Mouse (Mus musculus): ENCODE measurements at regions not wholly inside any gene's neighbourhood (a gene's known extent, or its start where the extent isn't known, plus 50 kb on each side); places are given as distances from the start of the nearest gene placed in this dataset.

- peak in 1 of 2 experiments; percentile 3 for DNase-seq (ENCODE audit: extremely low spot score in 1 of 2, low spot score in 1 of 2)
Observed at GRCm38 (mm10) chr12:46138646-46139045, 680.1 kb downstream of the Nova1 start.

DNA sequence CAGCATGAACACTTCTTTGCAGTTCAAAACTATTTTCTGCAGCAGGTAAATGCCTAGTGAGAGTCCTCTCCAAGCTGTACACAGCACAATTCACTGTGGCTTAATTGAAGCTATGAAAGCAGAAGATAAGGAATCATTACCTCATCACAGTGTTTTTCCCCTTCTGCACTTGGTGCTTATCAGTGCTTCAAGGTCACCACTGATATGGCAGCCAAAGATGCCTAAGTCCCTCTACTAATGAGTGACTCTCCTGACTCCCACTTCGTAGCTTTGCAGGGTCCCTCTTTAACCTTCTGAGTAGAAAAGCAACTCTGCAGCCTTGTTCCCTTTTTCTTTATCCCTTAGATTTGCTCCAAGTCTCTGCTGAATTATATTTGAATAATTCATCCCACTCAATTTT, 692.9 kb downstream of the Nova1 start:
- no peak for DNase-seq (ENCODE audit: extremely low spot score in 1 of 2, low spot score in 1 of 2)

DNA sequence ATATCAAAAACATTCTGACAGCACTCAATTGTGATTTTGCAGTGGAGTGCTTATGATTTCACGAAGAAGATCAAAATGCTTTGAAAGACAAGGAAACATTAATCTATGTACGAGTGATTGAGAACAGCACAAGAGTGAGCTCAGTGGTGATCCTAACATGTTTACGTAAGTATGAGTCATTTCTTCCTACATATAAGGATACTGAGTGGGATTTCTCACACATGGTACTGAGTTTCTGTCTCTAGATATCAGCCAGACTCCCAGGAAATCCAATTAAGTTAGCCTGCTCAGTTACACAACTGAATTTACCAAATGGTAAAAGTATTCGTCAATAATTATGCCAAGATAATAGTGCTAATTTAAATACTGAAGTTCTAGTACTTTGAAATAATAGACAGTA, 707.4 kb downstream of the Nova1 start:
- peak in 1 of 2 experiments; percentile 15 for DNase-seq (ENCODE audit: extremely low spot score in 1 of 2, low spot score in 1 of 2)

DNA sequence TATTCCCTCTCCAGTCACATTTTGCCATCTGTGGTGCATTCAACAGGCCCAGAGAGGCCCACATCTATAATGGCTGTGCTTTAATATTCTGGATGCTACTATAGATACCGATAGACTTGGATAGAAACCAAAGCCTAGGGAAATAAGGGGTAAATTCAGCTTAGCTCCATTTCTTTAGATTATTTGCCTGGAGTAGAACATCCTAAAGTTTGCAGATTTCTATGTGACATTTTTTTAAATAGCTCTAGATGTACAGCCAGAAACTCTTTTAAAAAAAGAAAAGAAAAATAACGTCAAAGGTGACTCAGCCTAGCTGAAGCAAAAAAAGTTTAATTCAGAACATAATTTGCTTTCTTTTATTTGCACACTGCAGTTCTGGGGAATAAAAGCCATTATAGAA, 735.4 kb downstream of the Nova1 start:
- DNase-seq (ENCODE audit: extremely low spot score in 1 of 2, low spot score in 1 of 2): peak in 1 of 2 experiments; percentile 13

- DNase-seq (ENCODE audit: extremely low spot score in 1 of 2, low spot score in 1 of 2): no peak
Observed at GRCm38 (mm10) chr12:46075789-46076217, 742.9 kb downstream of the Nova1 start.

DNA sequence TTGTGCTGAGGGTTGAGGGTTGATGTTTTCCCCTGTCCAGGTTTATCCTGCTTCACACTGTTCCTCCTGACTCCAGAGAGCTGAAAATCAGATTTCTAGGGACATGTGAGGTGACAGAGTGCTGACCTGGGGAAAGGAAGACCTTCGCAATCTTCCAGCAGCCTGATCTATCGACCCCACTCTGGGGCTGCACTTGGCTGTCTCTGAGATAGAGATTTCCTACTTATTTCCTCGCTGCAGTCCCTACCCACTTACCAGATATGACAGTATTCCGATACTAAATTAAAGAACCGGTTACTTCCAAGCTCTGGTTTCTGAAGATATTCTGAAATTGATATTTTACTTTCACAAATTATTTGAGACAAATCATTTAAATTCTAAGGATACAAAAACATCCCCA, 743.4 kb downstream of the Nova1 start:
- no peak for DNase-seq (ENCODE audit: extremely low spot score in 1 of 2, low spot score in 1 of 2)

DNA sequence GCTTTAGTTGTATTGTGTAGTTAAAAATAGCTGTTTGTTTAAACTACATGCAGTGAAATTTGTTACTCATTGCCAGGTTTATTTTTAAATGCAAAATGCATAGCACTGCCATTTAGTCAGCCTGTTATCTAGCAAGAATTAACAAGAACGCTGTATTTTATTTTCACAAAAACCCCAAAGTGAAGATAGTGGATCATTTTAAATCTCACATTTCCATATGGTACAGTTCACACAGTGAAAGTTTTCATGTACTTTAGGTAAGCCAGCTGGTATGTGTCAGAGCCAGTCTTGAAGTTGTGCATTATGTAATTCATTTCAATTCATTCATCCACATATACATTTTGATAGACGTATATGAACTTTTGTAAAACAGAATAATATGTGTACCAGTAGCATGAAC, 751.8 kb downstream of the Nova1 start:
- peak; percentile 45 to 67 for DNase-seq (ENCODE audit: extremely low spot score in 1 of 2, low spot score in 1 of 2)

- DNase-seq (ENCODE audit: extremely low spot score in 1 of 2, low spot score in 1 of 2): peak; percentile 69 to 78
Observed at GRCm38 (mm10) chr12:46040626-46041025, 778.1 kb downstream of the Nova1 start.

GRCm38 (mm10) chr12:46040216-46040615, 778.5 kb downstream of the Nova1 start:
- DNase-seq (ENCODE audit: extremely low spot score in 1 of 2, low spot score in 1 of 2): no peak

DNA sequence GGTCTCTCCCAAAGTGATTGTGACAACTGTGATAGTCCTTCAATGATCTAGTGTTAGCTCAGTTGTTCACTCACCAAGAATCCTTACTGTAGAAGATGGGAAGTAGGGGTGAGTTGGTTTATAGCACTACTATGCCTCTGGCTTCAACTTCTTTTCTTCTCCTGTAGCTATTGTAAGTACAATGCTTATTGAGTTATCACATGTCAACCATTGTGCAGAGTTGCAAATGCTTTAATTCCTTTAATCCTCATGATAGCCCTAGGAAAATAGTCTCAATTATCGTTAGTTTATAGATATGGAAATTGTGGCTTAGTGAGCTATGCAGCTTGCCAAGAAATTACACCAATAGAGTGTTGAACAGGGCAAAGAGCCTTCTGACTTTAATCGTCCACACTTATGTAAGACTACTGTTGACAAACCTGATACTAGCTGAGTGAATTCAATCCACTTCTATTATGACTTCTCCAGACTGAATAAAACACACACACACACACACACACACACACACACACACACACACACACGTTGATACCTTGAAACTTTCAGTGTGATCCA, 782.1 kb downstream of the Nova1 start:
- DNase-seq (ENCODE audit: extremely low spot score in 1 of 2, low spot score in 1 of 2): no peak

GRCm38 (mm10) chr12:46025266-46025665, 793.5 kb downstream of the Nova1 start:
- DNase-seq (ENCODE audit: extremely low spot score in 1 of 2, low spot score in 1 of 2): no peak

DNA sequence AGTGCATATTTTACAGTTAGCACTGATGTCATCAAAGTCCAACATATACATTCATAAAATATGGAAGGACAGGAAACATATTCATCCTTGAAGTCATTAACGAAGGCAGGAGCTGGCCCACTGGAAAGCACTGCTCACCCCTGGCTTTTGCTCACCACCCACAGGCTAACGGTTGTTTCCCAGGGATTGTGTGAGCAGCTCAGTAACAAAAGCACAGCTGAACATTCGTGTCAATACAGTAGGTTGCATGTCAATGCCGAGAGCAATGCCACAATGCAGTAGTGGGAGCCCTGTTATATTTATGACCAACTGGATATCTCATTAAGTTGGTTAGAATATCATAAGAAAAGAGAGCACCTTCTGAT, 797.2 kb downstream of the Nova1 start:
- no peak for DNase-seq (ENCODE audit: extremely low spot score in 1 of 2, low spot score in 1 of 2)

DNA sequence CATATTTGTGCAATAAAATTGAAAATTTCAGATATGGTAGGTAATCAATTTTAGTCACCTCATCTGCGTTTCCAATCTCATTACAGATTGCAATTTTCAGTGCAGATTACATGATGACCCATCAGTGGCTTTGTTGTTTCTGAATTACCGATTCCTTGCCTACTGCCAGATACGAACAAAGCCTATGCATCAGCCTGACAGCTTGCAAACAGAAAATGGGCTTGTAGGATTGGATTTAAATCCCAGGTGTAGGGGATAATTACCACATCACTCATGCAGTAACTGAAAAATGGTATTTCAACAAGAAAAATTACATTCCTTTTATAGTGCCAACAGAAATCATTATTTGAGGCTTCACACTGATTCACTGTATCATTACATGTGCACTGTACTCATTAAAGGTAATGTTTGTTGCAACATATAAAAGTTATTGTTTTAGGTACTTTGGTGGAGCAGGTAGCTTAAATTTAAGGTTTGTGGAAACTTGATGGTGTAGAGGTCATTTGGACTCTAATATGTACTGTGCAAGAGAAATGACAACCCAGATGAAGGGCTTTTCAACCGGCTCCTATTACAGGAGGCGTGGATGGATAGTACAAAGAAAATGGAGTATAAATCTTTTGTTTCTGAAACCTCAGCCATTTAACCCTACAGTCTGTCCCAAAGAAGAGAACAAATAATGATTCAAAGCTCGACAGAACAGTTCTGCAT, 797.7 kb downstream of the Nova1 start:
- no peak for DNase-seq (ENCODE audit: extremely low spot score in 1 of 2, low spot score in 1 of 2)

GRCm38 (mm10) chr12:45977691-45978414, 840.9 kb downstream of the Nova1 start:
- DNase-seq (ENCODE audit: extremely low spot score in 1 of 2, low spot score in 1 of 2): no peak

DNA sequence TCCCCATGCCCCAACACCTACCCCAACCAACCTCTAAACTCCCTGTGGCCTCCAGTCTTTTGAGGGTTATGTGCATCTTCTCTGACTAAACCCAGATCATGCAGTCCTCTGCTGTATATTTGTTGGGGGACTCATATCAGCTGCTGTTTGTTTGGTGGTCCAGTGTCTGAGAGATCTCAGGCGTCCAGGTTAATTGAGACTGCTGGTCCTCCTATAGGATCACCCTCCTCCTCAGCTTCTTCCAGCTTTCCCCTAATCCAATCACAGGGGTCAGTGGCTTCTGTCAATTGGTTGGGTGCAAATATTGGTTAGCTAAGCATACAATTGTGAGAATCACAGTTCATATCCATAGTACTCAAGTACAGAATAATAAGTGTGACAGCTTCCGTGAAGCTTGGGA, 842.9 kb downstream of the Nova1 start:
- no peak for DNase-seq (ENCODE audit: extremely low spot score in 1 of 2, low spot score in 1 of 2)

DNA sequence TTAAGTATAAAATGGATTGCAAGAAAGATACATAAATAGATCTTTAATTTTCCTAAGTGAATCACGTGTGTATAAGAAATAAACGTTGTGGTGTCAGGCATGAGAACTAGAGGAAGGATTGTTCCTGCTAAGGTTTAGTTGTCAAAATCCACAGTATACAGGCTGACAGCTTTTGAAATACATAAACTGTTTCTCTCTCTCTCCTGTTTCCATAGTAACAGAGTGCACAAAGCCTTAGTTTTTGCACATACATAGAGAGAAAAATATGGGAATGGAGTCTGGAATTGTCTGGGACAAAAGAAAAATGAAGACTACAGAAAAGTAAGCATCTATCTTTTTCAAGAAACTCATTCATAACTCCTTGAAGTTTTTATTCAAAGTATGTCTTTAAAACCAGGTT, 848.3 kb downstream of the Nova1 start:
- no peak for DNase-seq (ENCODE audit: extremely low spot score in 1 of 2, low spot score in 1 of 2)

- DNase-seq (ENCODE audit: extremely low spot score in 1 of 2, low spot score in 1 of 2): no peak
Observed at GRCm38 (mm10) chr12:45969881-45970280, 848.8 kb downstream of the Nova1 start.

DNA sequence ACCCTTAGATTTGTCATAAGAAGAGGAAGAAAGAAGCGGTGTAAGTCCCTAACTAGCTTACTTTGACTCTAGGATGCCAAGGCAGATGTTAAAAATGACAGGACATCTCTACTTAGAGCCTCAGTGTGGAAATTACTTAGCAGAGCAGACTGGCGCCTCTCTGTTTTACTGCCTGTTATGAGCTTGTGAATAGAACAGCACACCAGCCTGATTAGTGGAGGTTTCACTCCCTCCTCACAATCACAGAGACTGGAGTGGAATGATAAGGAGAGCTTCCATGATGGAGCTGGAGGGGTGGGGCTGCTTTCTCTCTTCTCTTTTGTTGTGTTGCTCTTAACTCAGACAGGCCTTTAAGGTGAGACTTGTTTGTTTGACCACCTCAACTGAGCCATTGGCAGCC, 871.8 kb downstream of the Nova1 start:
- DNase-seq (ENCODE audit: extremely low spot score in 1 of 2, low spot score in 1 of 2): no peak

- DNase-seq (ENCODE audit: extremely low spot score in 1 of 2, low spot score in 1 of 2): peak in 1 of 2 experiments; percentile 12
Observed at GRCm38 (mm10) chr12:45944464-45944863, 870.0 kb upstream of the Stxbp6 start.

DNA sequence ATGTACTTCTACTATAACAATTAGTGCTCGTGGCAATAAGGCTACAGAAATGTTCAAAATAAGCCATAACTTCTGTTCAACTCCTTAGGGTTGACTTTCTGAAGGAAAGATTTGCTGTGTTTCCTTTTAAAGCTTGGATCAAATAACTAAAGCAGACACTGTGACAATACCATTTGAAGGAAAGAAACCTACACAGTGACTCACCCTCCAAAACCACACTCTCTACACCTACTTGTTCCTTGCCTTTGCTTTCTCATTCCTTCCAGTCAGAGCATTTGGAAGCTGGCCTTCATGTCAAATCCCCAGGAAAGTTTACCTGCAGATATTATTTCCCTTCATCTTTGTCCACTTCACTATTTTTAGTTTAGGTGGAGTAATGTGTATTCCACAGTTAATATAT, 867.9 kb upstream of the Stxbp6 start:
- peak in 1 of 2 experiments; percentile 41 for DNase-seq (ENCODE audit: extremely low spot score in 1 of 2, low spot score in 1 of 2)

DNA sequence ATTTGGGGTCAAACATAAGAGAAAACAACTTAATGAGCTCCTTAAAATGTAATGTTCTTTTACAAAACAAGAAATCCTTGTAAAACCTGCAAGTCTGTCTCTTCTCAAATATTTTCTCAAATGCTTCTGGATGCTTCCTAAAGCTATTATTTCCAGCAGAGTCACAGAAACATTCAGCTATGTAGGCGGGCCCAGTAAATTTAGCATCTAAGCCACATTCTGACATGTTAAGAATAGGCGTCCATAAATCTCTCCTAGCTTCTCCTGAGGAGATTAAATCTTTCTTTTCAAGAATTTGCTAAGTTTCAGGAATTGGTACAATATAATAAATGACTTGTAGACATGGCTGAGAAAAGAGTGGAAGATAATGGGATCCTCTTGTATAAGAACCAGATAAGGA, 858.9 kb upstream of the Stxbp6 start:
- DNase-seq (ENCODE audit: extremely low spot score in 1 of 2, low spot score in 1 of 2): peak in 1 of 2 experiments; percentile 37

DNA sequence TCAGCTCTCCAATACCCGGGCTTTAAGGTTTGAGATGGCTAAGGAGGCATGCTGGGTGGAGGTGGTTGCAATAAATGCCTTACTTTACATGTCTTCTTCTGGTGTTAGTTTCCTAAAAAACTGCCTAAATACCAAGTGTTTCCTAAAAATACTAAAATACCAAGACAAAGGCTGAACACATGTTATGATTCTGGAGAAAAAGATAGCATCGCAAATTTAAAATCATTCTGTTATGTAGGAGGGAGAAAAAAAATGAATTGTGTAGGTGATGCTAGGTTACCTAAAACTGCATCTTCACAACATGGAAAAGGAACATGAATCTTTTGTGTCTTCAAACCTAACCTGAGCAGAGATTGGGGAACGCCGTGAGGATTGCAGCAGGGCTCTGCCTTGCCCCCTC, 857.7 kb upstream of the Stxbp6 start:
- peak; percentile 15 to 23 for DNase-seq (ENCODE audit: extremely low spot score in 1 of 2, low spot score in 1 of 2)
